Mouse (Mus musculus): ENCODE results near the gene Atl1.

GRCm38 (mm10) chr12:69856398-69856797, 36.0 kb upstream of the Atl1 start:
- TF ChIP-seq CTCF (IDR thresholded peaks at IDR 0.05; ENCODE audit: insufficient read depth, low read length): no peak
- TF ChIP-seq POLR2A (IDR thresholded peaks at IDR 0.05; ENCODE audit: borderline replicate concordance, extremely low read depth, low read depth, low read length): no peak

All from lung, adult 2 months (tissue).